Mouse (Mus musculus): ENCODE measurements around the gene Gm4985. TPM values are rescaled to one million over a fixed set of nuclear protein-coding genes. Genes with fewer than 3 reads are reported as not detected.
"Not testable (repeated sequence)": the region's sequence is repeated elsewhere in the genome, so short reads cannot be mapped to it uniquely, and the experiment has no call there.

Gm4985 gene
- not detected for total RNA-seq (2021)
- long read RNA-seq: 0 reads

DNA sequence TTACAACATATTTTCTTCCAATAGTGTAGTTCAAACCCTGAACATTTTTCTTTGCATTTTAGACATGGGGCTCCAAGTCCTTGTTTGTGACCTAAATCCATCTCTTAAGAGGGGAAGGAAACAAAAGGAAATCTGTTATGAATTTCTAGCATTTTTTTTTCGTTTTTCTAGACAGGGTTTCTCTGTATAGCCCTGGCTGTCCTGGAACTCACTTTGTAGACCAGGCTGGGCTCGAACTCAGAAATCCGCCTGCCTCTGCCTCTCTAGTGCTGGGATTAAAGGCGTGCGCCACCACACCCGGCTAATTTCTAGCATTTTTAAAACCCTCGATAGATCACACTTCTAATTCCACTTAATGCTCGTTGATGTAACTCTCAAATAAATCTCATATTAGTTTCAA, at the start of gene Gm4985:
Gene Gm4985 (minus strand): TSS at position 101 of the 400 bp plus-strand sequence.
- not testable (repeated sequence) for DNase-seq (ENCODE audit: low spot score in 2 of 2)

DNA sequence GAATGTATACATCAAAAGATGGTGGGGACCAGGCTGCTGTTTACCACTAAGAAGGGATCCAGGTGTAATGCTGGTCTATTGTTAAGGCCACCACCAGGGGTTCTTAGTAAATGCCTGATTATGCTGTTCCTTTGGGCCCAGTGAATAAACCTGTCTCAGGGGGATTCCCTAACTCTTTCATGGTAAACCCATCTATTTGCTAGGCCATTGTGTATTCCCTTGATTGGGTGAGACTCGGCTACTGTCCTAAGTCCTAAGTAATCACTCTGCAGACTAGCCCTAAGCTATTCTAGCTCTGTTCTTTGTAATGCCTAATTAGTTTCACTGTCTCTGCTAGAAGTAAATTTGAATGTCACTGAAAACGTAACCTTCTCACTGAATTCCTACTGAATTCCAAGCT, 4.6 kb downstream of the Gm4985 start:
- DNase-seq (ENCODE audit: low spot score in 2 of 2): no peak

Small RNAs within 50 kb of the gene (microRNA-seq; reads per million reads assigned to microRNA genes)
- gene Gm25299: 0 reads per million in 2 experiments

Other genes starting within 250 kb of the Gm4985 start
- not detected for gene Gm4907, start 76.4 kb downstream of the Gm4985 start, total RNA-seq (2021)

Measured in layer of hippocampus, adult 18-20 months (tissue).